Mouse (Mus musculus) limb, embryonic 14.5 days (tissue): ENCODE results near the gene Wdr92. TPM values are rescaled to one million over a fixed set of nuclear protein-coding genes. Genes with fewer than 3 reads are reported as not detected.

Experiments
- ATAC-seq: fragments of 200-750 bp; cut with Nextera tagmentation; 2 replicates; pipeline ENCODE4 v1.8.0; 2017; ENCODE audit warnings: low read depth, moderate number of reproducible peaks, moderate TSS enrichment; ENCODE audit not compliant: low FRiP score
- DNase-seq: peaks from one replicate; pipeline ENCODE4 v3.0.0-alpha.2; 2015; ENCODE audit warnings: low spot score
- H3K27ac ChIP-seq: fragments of 300-500 bp; sonication (generic); replicated peaks from 2 replicates; pipeline ENCODE4 v1.5.1; 2014; ENCODE audit warnings: low read depth, mild to moderate bottlenecking, low read length, moderate library complexity, mixed read lengths
- H3K27me3 ChIP-seq: fragments of 300-500 bp; sonication (generic); 2 replicates; pipeline ENCODE4 v1.6.1; 2014; ENCODE audit warnings: low read length, mixed read lengths; ENCODE audit not compliant: control insufficient read depth, insufficient read depth
- H3K36me3 ChIP-seq: fragments of 300-500 bp; sonication (generic); 2 replicates; pipeline ENCODE4 v1.6.1; 2014; ENCODE audit warnings: mild to moderate bottlenecking, low read length, moderate library complexity, mixed read lengths; ENCODE audit not compliant: control insufficient read depth, insufficient read depth
- H3K4me1 ChIP-seq: fragments of 300-500 bp; sonication (generic); 2 replicates; pipeline ENCODE4 v1.6.1; 2014; ENCODE audit warnings: antibody characterized with exemption, low read length, mixed read lengths; ENCODE audit not compliant: control insufficient read depth, insufficient read depth
- H3K4me2 ChIP-seq: fragments of 300-500 bp; sonication (generic); replicated peaks from 2 replicates; pipeline ENCODE4 v1.6.1; 2014; ENCODE audit warnings: low read depth, mild to moderate bottlenecking, low read length, moderate library complexity; ENCODE audit not compliant: severe bottlenecking
- H3K4me3 ChIP-seq: fragments of 300-500 bp; sonication (generic); replicated peaks from 2 replicates; pipeline ENCODE4 v1.5.1; 2014; ENCODE audit warnings: low read length
- H3K9ac ChIP-seq: fragments of 300-500 bp; sonication (generic); 2 replicates; pipeline ENCODE4 v1.6.1; 2014; ENCODE audit warnings: mild to moderate bottlenecking, low read depth, low read length, moderate library complexity; ENCODE audit not compliant: severe bottlenecking
- H3K9me3 ChIP-seq: fragments of 300-500 bp; sonication (generic); 2 replicates; pipeline ENCODE4 v1.6.1; 2016; ENCODE audit warnings: low read length; ENCODE audit not compliant: control insufficient read depth
- POLR2A ChIP-seq: fragments of 200-500 bp; IDR thresholded peaks from 2 replicates; pipeline ENCODE4 v1.8.0; 2012; ENCODE audit warnings: inconsistent platforms, mild to moderate bottlenecking, moderate library complexity, borderline replicate concordance; ENCODE audit not compliant: insufficient read depth, insufficient read length; ENCODE audit errors: extremely low read depth
- WGBS: fragments of 180-500 bp; shearing (Covaris S2); extraction: QIAGEN DNeasy Blood & Tissue Kit; methylation state at CpG from one replicate; pipeline ENCODE4 v1.1.7; 2014; 5-methylcytosine and 5-hydroxymethylcytosine counted together
- polyA plus RNA-seq, 2 experiments: library from polyadenylated mRNA; depleted of rRNA in 1 of 2; stranded (reverse) in 1 of 2; unstranded in 1 of 2; fragments of >200 nt; fragmentation: Nextera tagmentation in 1 of 2; extraction: Ambion mirVana in 1 of 2; gene quantifications; 2 replicates each; pipeline versions ENCODE4 v1.2.1 to v1.2.3; 2012 to 2014

Gene Wdr92
- polyA plus RNA-seq, 2 experiments: 15.6 to 25.5 TPM

GRCm38 (mm10) chr11:17257443-17257842 lies 75.5 kb downstream of the Wdr92 start, which contains the start of gene C1d:
C1d (plus strand) TSS chr11:17257579.
- Histone ChIP-seq H3K9ac (peak within 1 kb of the TSS; percentile 95), H3K4me3 (peak within 1 kb of the TSS; percentile 91), H3K27ac (peak within 1 kb of the TSS; percentile 93), H3K9me3 (no peaks in the 10 kb centered on the region), H3K36me3 (no peaks in the 10 kb centered on the region), H3K27me3 (no peaks in the 10 kb centered on the region), H3K4me1 (peaks cover 2% of the 10 kb centered on the region), H3K4me2 (peak within 1 kb of the TSS; percentile 54)
- ATAC-seq: peak; percentile 89
- DNase-seq: peak; percentile 96
- TF ChIP-seq POLR2A: peak; percentile 57; the same call in 1 of the 2 replicates
- WGBS: 1% methylated on average over 33 of the region's 33 CpGs

- DNase-seq: peak; percentile 60
- Histone ChIP-seq H3K27me3 (no peaks in the 10 kb centered on the region), H3K9ac (peak overlapping the region; percentile 95), H3K27ac (peak overlapping the region; percentile 93), H3K36me3 (no peaks in the 10 kb centered on the region), H3K9me3 (no peaks in the 10 kb centered on the region), H3K4me1 (peaks cover 2% of the 10 kb centered on the region), H3K4me3 (peak overlapping the region; percentile 91), H3K4me2 (peak overlapping the region; percentile 53)
- peak; percentile 64; the same call in 1 of the 2 replicates for ATAC-seq
- no peak for TF ChIP-seq POLR2A
- WGBS: under 1% methylated on average over 17 of the region's 17 CpGs
These were observed 76.0 kb downstream of the Wdr92 start for GRCm38 (mm10) chr11:17257861-17258260.

- Histone ChIP-seq H3K9ac (no peak overlapping the region), H3K27me3 (no peaks in the 10 kb centered on the region), H3K9me3 (no peaks in the 10 kb centered on the region), H3K4me1 (no peaks in the 10 kb centered on the region), H3K4me2 (no peak overlapping the region), H3K27ac (no peak overlapping the region), H3K36me3 (peaks cover 24% of the 10 kb centered on the region), H3K4me3 (no peak overlapping the region)
- no peak for DNase-seq
- TF ChIP-seq POLR2A: no peak
- ATAC-seq: no peak
- WGBS: 84% methylated on average over 4 of the region's 4 CpGs
These were observed 85.3 kb downstream of the Wdr92 start for GRCm38 (mm10) chr11:17267176-17267575.

DNA sequence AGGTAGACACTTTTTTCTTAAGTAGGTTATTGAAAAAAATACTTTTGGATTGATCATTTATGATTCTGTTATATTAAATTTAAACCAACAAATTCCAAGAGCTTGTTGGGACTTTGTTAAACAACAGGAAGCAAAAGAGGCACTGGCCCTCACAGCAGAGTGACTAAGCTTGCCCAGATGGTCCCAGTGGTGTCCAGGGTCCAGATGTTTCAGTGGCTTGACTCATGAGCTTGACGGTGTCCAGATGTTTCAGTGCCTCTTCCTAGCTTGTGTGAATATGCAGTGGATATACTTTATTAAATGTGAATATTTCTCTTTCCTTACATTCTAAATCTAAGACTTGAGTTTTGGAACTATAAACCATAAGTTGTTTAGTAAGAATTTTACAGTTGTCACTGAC lies 86.9 kb downstream of the Wdr92 start:
- DNase-seq (no peak), ATAC-seq (no peak)
- Histone ChIP-seq H3K9ac (no peak overlapping the region), H3K4me1 (no peaks in the 10 kb centered on the region), H3K36me3 (peaks cover 23% of the 10 kb centered on the region), H3K4me2 (no peak overlapping the region), H3K27me3 (no peaks in the 10 kb centered on the region), H3K4me3 (no peak overlapping the region), H3K27ac (no peak overlapping the region), H3K9me3 (no peaks in the 10 kb centered on the region)
- no peak for TF ChIP-seq POLR2A
- WGBS: 59% methylated on average over 1 of the region's 1 CpGs

DNA sequence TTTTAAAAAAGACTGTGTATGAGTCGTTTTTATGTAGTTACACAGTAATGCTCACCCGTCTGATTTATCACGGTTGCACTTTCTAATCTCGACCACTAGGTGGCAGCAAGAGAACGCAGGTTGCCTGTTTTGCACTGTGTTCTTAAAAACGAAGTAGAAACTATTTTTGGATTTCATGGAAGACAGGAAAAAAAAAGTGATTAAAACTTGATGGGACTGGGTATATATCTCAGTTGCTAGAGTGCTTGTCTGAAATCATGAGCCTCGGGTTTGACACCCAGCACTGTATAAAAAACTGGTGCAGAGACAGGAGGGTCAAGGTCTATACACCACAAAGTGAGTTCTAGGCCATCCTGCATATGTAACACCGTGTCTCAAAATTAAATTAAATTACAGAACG lies 98.1 kb downstream of the Wdr92 start:
- no peak for TF ChIP-seq POLR2A
- Histone ChIP-seq H3K4me3 (no peak overlapping the region), H3K27ac (no peak overlapping the region), H3K36me3 (no peaks in the 10 kb centered on the region), H3K27me3 (0 out of 2 replicates have a peak, but pooled peaks cover 7% of the 10 kb centered on the region), H3K9ac (no peak overlapping the region), H3K9me3 (no peaks in the 10 kb centered on the region), H3K4me2 (no peak overlapping the region), H3K4me1 (no peaks in the 10 kb centered on the region)
- 14% methylated on average over 9 of the region's 9 CpGs for WGBS
- ATAC-seq (peak; percentile 80), DNase-seq (peak; percentile 75)

Other genes starting within 250 kb of the Wdr92 start
- gene Fbxo48, start 230.7 kb upstream of the Wdr92 start, polyA plus RNA-seq (2012; rRNA removed): 2.9 and 4.1 TPM in 2 replicates
- 1.4 and 2.2 TPM in 2 replicates for gene Fbxo48, start 230.7 kb upstream of the Wdr92 start, polyA plus RNA-seq (2014; fragmentation: Nextera tagmentation; extraction: Ambion mirVana)
- gene Cnrip1, start 130.5 kb upstream of the Wdr92 start, polyA plus RNA-seq (2012; rRNA removed): 21.8 and 24.0 TPM in 2 replicates
- 16.5 and 22.2 TPM in 2 replicates for gene Cnrip1, start 130.5 kb upstream of the Wdr92 start, polyA plus RNA-seq (2014; fragmentation: Nextera tagmentation; extraction: Ambion mirVana)
- gene Plek, start 129.7 kb upstream of the Wdr92 start, polyA plus RNA-seq (2012; rRNA removed): 2.1 and 2.2 TPM in 2 replicates
- gene Plek, start 129.7 kb upstream of the Wdr92 start, polyA plus RNA-seq (2014; fragmentation: Nextera tagmentation; extraction: Ambion mirVana): 3.8 and 3.9 TPM in 2 replicates
- gene Ppp3r1, start 22.8 kb upstream of the Wdr92 start, polyA plus RNA-seq (2012; rRNA removed): 52.8 and 61.8 TPM in 2 replicates
- 93.1 and 96.5 TPM in 2 replicates for gene Ppp3r1, start 22.8 kb upstream of the Wdr92 start, polyA plus RNA-seq (2014; fragmentation: Nextera tagmentation; extraction: Ambion mirVana)
- 15.0 and 20.0 TPM in 2 replicates for gene Pno1, start 29.5 kb downstream of the Wdr92 start, polyA plus RNA-seq (2012; rRNA removed)
- gene Pno1, start 29.5 kb downstream of the Wdr92 start, polyA plus RNA-seq (2014; fragmentation: Nextera tagmentation; extraction: Ambion mirVana): 71.4 and 75.6 TPM in 2 replicates
- gene C1d, start 75.5 kb downstream of the Wdr92 start, polyA plus RNA-seq (2012; rRNA removed): 32.2 and 72.5 TPM in 2 replicates
- gene C1d, start 75.5 kb downstream of the Wdr92 start, polyA plus RNA-seq (2014; fragmentation: Nextera tagmentation; extraction: Ambion mirVana): 110 and 114 TPM in 2 replicates